Mouse (Mus musculus) embryonic facial prominence, embryonic 15.5 days (tissue): ENCODE results near the gene Prkch. TPM values are rescaled to one million over a fixed set of nuclear protein-coding genes. Genes with fewer than 3 reads are reported as not detected.

Source experiments
- ATAC-seq: fragments of 200-750 bp; cut with Nextera tagmentation; 2 replicates; pipeline ENCODE4 v1.8.0; 2017; ENCODE audit warnings: low read depth, moderate TSS enrichment; ENCODE audit not compliant: insufficient number of reproducible peaks, low FRiP score, low TSS enrichment
- H3K27ac ChIP-seq: fragments of 300-500 bp; sonication (generic); replicated peaks from 2 replicates; pipeline ENCODE4 v1.5.1; 2015; ENCODE audit warnings: mild to moderate bottlenecking, inconsistent platforms
- H3K27me3 ChIP-seq: fragments of 300-500 bp; sonication (generic); 2 replicates; pipeline ENCODE4 v1.6.1; 2015; ENCODE audit warnings: inconsistent platforms
- H3K36me3 ChIP-seq: fragments of 300-500 bp; sonication (generic); 2 replicates; pipeline ENCODE4 v1.6.1; 2015; ENCODE audit warnings: mild to moderate bottlenecking, inconsistent platforms
- H3K4me1 ChIP-seq: fragments of 300-500 bp; sonication (generic); 2 replicates; pipeline ENCODE4 v1.6.1; 2015; ENCODE audit warnings: inconsistent platforms
- H3K4me2 ChIP-seq: fragments of 300-500 bp; sonication (generic); replicated peaks from 2 replicates; pipeline ENCODE4 v1.6.1; 2015; ENCODE audit warnings: mild to moderate bottlenecking, inconsistent platforms
- H3K4me3 ChIP-seq: fragments of 300-500 bp; sonication (generic); replicated peaks from 2 replicates; pipeline ENCODE4 v1.5.1; 2015; ENCODE audit warnings: mild to moderate bottlenecking, inconsistent platforms
- H3K9ac ChIP-seq: fragments of 300-500 bp; sonication (generic); 2 replicates; pipeline ENCODE4 v1.6.1; 2015; ENCODE audit warnings: inconsistent platforms
- H3K9me3 ChIP-seq: fragments of 300-500 bp; sonication (generic); replicated peaks from 2 replicates; pipeline ENCODE4 v1.6.1; 2016; ENCODE audit warnings: inconsistent platforms
- WGBS: fragments of 180-500 bp; shearing (Covaris S2); methylation state at CpG from one replicate; pipeline ENCODE4 v1.1.7; 2015; 5-methylcytosine and 5-hydroxymethylcytosine counted together
- polyA plus RNA-seq: library from polyadenylated mRNA; unstranded; fragments of >200 nt; fragmentation: Nextera tagmentation; extraction: Ambion mirVana; gene quantifications from 2 replicates; pipeline ENCODE4 v1.2.1, GENCODE M21; 2015

Prkch gene
- polyA plus RNA-seq, 1 experiment from 2014 or later = 21.0 TPM

- no peaks in the 10 kb centered on the region for H3K9me3 ChIP-seq
- no peak overlapping the region for H3K4me3 ChIP-seq
- no peak overlapping the region for H3K9ac ChIP-seq
- H3K4me2 ChIP-seq = no peak overlapping the region
- H3K4me1 ChIP-seq = peaks cover 5% of the 10 kb centered on the region; the same call in 1 of the 2 replicates
- H3K36me3 ChIP-seq = 0 out of 2 replicates have a peak, but pooled peaks cover 5% of the 10 kb centered on the region
- ATAC-seq = peak; percentile 73; the same call in 1 of the 2 replicates
- H3K27me3 ChIP-seq = no peaks in the 10 kb centered on the region
- WGBS = 57% methylated on average over 13 of the region's 13 CpGs
- peak overlapping the region; percentile 55 for H3K27ac ChIP-seq
These were observed 195.0 kb downstream of the Prkch start for GRCm38 (mm10) chr12:73779332-73780231.

DNA sequence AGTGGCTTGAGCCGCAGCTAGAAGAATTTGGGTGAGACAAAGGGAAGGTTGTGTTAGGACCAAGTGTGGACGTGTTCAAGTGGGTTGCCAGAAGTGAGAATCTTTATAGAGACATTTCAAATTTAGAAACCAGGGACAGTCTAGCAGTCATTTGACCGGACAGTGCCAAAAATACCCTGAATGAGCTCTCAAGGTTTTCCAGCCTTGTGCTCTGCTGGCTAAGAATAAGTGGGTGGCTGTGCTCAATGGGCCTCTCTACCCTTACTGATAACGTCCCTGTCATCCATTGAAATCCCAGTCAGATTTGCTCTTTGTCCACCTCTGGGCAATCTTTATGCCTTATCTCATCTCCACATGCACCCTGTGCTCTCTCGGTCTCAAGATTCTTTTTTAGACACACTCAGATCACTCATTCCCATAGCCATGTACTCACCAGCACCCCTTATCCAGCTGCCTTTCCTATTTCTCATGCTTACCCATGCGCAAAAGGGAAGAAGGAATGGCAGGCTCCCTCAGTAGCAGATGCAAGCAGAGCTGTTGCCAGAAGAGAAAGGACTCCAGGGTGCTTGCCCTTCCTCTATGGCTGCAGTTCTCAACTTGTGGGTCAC, 196.9 kb downstream of the Prkch start:
- ATAC-seq = no peak
- Histone ChIP-seq H3K27me3 (no peaks in the 10 kb centered on the region), H3K4me2 (no peak overlapping the region), H3K27ac (no peak overlapping the region), H3K36me3 (0 out of 2 replicates have a peak, but pooled peaks cover 2% of the 10 kb centered on the region), H3K9ac (no peak overlapping the region), H3K4me3 (no peak overlapping the region), H3K9me3 (no peaks in the 10 kb centered on the region), H3K4me1 (peaks cover 5% of the 10 kb centered on the region; the same call in 1 of the 2 replicates)
- WGBS = 77% methylated on average over 6 of the region's 6 CpGs

DNA sequence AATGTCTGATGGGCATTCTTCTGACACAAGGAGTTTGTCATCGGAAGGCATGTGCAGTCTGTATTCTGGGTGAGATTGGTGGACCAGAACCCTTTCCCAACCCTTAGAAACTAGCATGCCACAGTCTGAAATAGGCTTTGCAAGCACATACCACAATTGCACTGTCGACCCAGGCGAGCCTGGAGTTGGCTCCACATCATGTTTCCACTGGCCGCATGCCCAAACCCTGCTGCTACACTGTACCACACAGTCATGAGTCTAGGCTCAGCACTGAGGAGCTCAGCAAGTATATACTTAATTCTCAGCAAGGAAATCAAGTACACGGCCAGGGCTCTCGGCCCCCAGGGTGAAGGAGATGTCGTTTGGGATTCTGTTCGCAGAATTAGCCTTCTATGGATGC, 202.3 kb downstream of the Prkch start:
- WGBS = 48% methylated on average over 8 of the region's 8 CpGs
- Histone ChIP-seq H3K36me3 (no peaks in the 10 kb centered on the region), H3K4me1 (peaks cover 26% of the 10 kb centered on the region), H3K9ac (no peak overlapping the region), H3K9me3 (no peaks in the 10 kb centered on the region), H3K4me3 (no peak overlapping the region), H3K4me2 (no peak overlapping the region), H3K27ac (peak overlapping the region; percentile 68), H3K27me3 (no peaks in the 10 kb centered on the region)
- ATAC-seq = peak; percentile 94

DNA sequence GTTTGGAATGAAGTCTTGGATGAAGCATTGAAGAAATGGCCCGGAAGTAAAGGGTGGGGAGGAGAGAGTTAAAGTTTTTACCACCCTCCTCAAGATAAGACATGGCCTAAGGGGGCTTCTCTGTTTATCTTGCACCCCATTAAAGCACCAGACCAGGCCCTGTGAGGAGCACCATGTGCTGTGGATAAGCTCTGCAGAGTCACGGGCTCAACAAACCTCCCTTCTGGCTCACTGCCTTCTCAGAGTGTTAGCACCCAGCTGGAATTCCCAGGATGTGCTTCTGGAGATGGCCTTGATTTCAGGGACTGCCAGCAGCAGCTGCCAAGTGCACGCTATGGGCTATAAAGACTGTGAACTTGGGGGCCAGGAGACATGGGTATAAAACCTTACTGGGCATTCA, 204.3 kb downstream of the Prkch start:
- H3K27me3 ChIP-seq = no peaks in the 10 kb centered on the region
- H3K36me3 ChIP-seq = no peaks in the 10 kb centered on the region
- H3K9me3 ChIP-seq = no peaks in the 10 kb centered on the region
- H3K4me3 ChIP-seq = no peak overlapping the region
- ATAC-seq = no peak
- H3K9ac ChIP-seq = no peak overlapping the region
- peaks cover 33% of the 10 kb centered on the region for H3K4me1 ChIP-seq
- H3K4me2 ChIP-seq = no peak overlapping the region
- no peak overlapping the region for H3K27ac ChIP-seq
- WGBS = 58% methylated on average over 3 of the region's 3 CpGs

GRCm38 (mm10) chr12:73790571-73791108, 206.0 kb downstream of the Prkch start:
- Histone ChIP-seq H3K4me1 (peaks cover 47% of the 10 kb centered on the region), H3K27ac (peak overlapping the region; percentile 67), H3K9ac (no peak overlapping the region), H3K9me3 (no peaks in the 10 kb centered on the region), H3K4me3 (no peak overlapping the region), H3K27me3 (no peaks in the 10 kb centered on the region), H3K36me3 (no peaks in the 10 kb centered on the region), H3K4me2 (no peak overlapping the region)
- no peak for ATAC-seq
- WGBS = 25% methylated on average over 5 of the region's 5 CpGs

- ATAC-seq = no peak
- 47% methylated on average over 13 of the region's 13 CpGs for WGBS
- Histone ChIP-seq H3K4me1 (peaks cover 43% of the 10 kb centered on the region), H3K27ac (no peak overlapping the region), H3K4me3 (no peak overlapping the region), H3K9ac (no peak overlapping the region), H3K27me3 (no peaks in the 10 kb centered on the region), H3K9me3 (no peaks in the 10 kb centered on the region), H3K4me2 (no peak overlapping the region), H3K36me3 (no peaks in the 10 kb centered on the region)
These were observed 208.6 kb downstream of the Prkch start for GRCm38 (mm10) chr12:73793216-73793615.

DNA sequence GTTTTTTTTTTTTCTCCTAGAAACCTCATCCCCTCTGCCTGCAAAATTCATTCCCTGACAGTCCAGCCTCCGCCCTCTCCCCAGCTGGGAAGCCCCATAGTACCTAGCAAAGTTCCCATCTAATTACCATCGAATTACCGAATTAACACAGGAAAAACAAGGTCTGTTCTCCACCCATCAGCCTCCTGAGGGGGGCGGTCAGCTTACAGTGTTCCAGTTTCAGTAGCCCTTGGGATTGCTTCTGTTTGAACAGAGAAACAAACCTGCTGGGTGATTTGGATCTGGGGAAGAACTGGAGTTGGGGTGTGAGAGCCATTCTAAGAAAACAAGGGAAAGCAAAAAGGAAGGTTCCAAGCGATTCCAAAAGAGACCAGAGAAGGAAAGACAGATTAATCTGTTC, 209.1 kb downstream of the Prkch start:
- no peaks in the 10 kb centered on the region for H3K27me3 ChIP-seq
- ATAC-seq = no peak
- H3K9me3 ChIP-seq = no peaks in the 10 kb centered on the region
- no peak overlapping the region for H3K9ac ChIP-seq
- WGBS = 20% methylated on average over 5 of the region's 5 CpGs
- no peaks in the 10 kb centered on the region for H3K36me3 ChIP-seq
- no peak overlapping the region for H3K27ac ChIP-seq
- H3K4me2 ChIP-seq = peak overlapping the region; percentile 3; the same call in 1 of the 2 replicates
- H3K4me1 ChIP-seq = peaks cover 42% of the 10 kb centered on the region
- no peak overlapping the region for H3K4me3 ChIP-seq

GRCm38 (mm10) chr12:73794151-73794883, 209.7 kb downstream of the Prkch start:
- WGBS = 16% methylated on average over 17 of the region's 17 CpGs
- H3K4me1 ChIP-seq = peaks cover 39% of the 10 kb centered on the region
- ATAC-seq = peak; percentile 59
- H3K9ac ChIP-seq = no peak overlapping the region
- H3K36me3 ChIP-seq = no peaks in the 10 kb centered on the region
- H3K27me3 ChIP-seq = no peaks in the 10 kb centered on the region
- H3K9me3 ChIP-seq = no peaks in the 10 kb centered on the region
- H3K27ac ChIP-seq = no peak overlapping the region
- peak overlapping the region; percentile 3; the same call in 1 of the 2 replicates for H3K4me2 ChIP-seq
- H3K4me3 ChIP-seq = no peak overlapping the region

DNA sequence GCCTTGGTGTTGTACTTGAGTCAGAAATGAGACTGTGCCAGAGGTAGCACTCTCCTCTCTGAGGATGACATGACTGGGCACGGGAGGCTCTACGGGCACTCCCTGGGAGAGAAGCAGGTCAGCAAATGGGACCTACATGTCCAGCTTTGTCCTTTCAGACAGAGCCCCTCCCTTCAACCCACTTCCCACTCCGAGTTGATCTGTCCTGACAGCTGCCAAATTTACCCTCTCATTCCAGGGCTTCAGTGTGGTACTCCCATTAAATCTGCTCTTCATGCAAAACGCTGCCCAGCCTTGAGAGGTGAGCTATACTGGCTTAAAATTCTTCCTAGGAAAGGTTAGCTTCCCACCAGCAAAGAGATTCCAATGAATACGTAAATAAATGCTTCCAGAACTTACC, 215.1 kb downstream of the Prkch start:
- no peak overlapping the region for H3K27ac ChIP-seq
- no peaks in the 10 kb centered on the region for H3K36me3 ChIP-seq
- 75% methylated on average over 5 of the region's 5 CpGs for WGBS
- ATAC-seq = no peak
- H3K4me1 ChIP-seq = peaks cover 19% of the 10 kb centered on the region
- no peak overlapping the region for H3K4me3 ChIP-seq
- H3K9ac ChIP-seq = no peak overlapping the region
- H3K4me2 ChIP-seq = no peak overlapping the region
- H3K9me3 ChIP-seq = no peaks in the 10 kb centered on the region
- H3K27me3 ChIP-seq = no peaks in the 10 kb centered on the region

GRCm38 (mm10) chr12:73800886-73801285, 216.3 kb downstream of the Prkch start:
- Histone ChIP-seq H3K9me3 (no peaks in the 10 kb centered on the region), H3K4me2 (no peak overlapping the region), H3K4me3 (no peak overlapping the region), H3K27me3 (no peaks in the 10 kb centered on the region), H3K4me1 (peaks cover 13% of the 10 kb centered on the region; the same call in 1 of the 2 replicates), H3K27ac (no peak overlapping the region), H3K9ac (no peak overlapping the region), H3K36me3 (no peaks in the 10 kb centered on the region)
- 45% methylated on average over 3 of the region's 3 CpGs for WGBS
- no peak for ATAC-seq

GRCm38 (mm10) chr12:73801845-73802244, 217.2 kb downstream of the Prkch start:
- Histone ChIP-seq H3K9me3 (no peaks in the 10 kb centered on the region), H3K4me2 (no peak overlapping the region), H3K36me3 (no peaks in the 10 kb centered on the region), H3K4me3 (no peak overlapping the region), H3K4me1 (peaks cover 13% of the 10 kb centered on the region; the same call in 1 of the 2 replicates), H3K27me3 (no peaks in the 10 kb centered on the region), H3K27ac (no peak overlapping the region), H3K9ac (no peak overlapping the region)
- no peak for ATAC-seq
- WGBS = 71% methylated on average over 8 of the region's 8 CpGs
